Mouse (Mus musculus) limb, embryonic 11.5 days (tissue): ENCODE measurements around the gene Rft1. TPM values are rescaled to one million over a fixed set of nuclear protein-coding genes. Genes with fewer than 3 reads are reported as not detected.
A peak's percentile ranks its signal among the peaks of the same experiment; 100 is the strongest.

Experiments used
- ATAC-seq: fragments of 200-750 bp; cut with Nextera tagmentation; 2 replicates; pipeline ENCODE4 v1.8.0; 2017; ENCODE audit warnings: low read depth; ENCODE audit not compliant: insufficient number of reproducible peaks, low FRiP score, low TSS enrichment
- DNase-seq: peaks from one replicate; pipeline ENCODE4 v3.0.0-alpha.2; 2015; ENCODE audit warnings: low spot score
- H3K27ac ChIP-seq: fragments of 300-500 bp; sonication (generic); replicated peaks from 2 replicates; pipeline ENCODE4 v1.5.1; 2014; ENCODE audit warnings: low read depth, mild to moderate bottlenecking, low read length
- H3K27me3 ChIP-seq: fragments of 300-500 bp; sonication (generic); 2 replicates; pipeline ENCODE4 v1.6.1; 2014; ENCODE audit warnings: mild to moderate bottlenecking, low read length, mixed read lengths; ENCODE audit not compliant: control insufficient read depth, insufficient read depth
- H3K36me3 ChIP-seq: fragments of 300-500 bp; sonication (generic); 2 replicates; pipeline ENCODE4 v1.6.1; 2014; ENCODE audit warnings: mild to moderate bottlenecking, low read length, moderate library complexity, mixed read lengths; ENCODE audit not compliant: control insufficient read depth, insufficient read depth
- H3K4me1 ChIP-seq: fragments of 300-500 bp; sonication (generic); 2 replicates; pipeline ENCODE4 v1.6.1; 2014; ENCODE audit warnings: low read length, mixed read lengths; ENCODE audit not compliant: control insufficient read depth, insufficient read depth
- H3K4me2 ChIP-seq: fragments of 300-500 bp; sonication (generic); 2 replicates; pipeline ENCODE4 v1.6.1; 2014; ENCODE audit warnings: low read depth, mild to moderate bottlenecking, moderate library complexity; ENCODE audit not compliant: severe bottlenecking
- H3K4me3 ChIP-seq: fragments of 300-500 bp; sonication (generic); 2 replicates; pipeline ENCODE4 v1.5.1; 2014; ENCODE audit warnings: low read depth, low read length
- H3K9ac ChIP-seq: fragments of 300-500 bp; sonication (generic); 2 replicates; pipeline ENCODE4 v1.6.1; 2014; ENCODE audit warnings: mild to moderate bottlenecking, low read length
- H3K9me3 ChIP-seq: fragments of 300-500 bp; sonication (generic); 2 replicates; pipeline ENCODE4 v1.6.1; 2016; ENCODE audit warnings: low read length; ENCODE audit not compliant: control insufficient read depth
- WGBS: fragments of 180-500 bp; shearing (Covaris S2); extraction: QIAGEN DNeasy Blood & Tissue Kit; methylation state at CpG from one replicate; pipeline ENCODE4 v1.1.7; 2014; 5-methylcytosine and 5-hydroxymethylcytosine counted together
- polyA plus RNA-seq: library from polyadenylated mRNA; unstranded; fragments of >200 nt; fragmentation: Nextera tagmentation; extraction: Ambion mirVana; gene quantifications from 2 replicates; pipeline ENCODE4 v1.2.1, GENCODE M21; 2014

The Rft1 gene
- polyA plus RNA-seq = 17.5 and 19.0 TPM in 2 replicates

- Histone ChIP-seq H3K9me3 (no peaks in the 10 kb centered on the region), H3K27me3 (no peaks in the 10 kb centered on the region), H3K4me3 (peak within 1 kb of the TSS; percentile 97), H3K9ac (peak within 1 kb of the TSS; percentile 99), H3K4me1 (peaks cover 8% of the 10 kb centered on the region), H3K4me2 (peak within 1 kb of the TSS; percentile 77), H3K27ac (peak within 1 kb of the TSS; percentile 75), H3K36me3 (peaks cover 3% of the 10 kb centered on the region; the same call in 1 of the 2 replicates)
- DNase-seq (peak; percentile 100), ATAC-seq (peak; percentile 87)
- WGBS = 3% methylated on average over 38 of the region's 38 CpGs
Measured at GRCm38 (mm10) chr14:30653943-30654659, at the start of gene Rft1. TSS of gene Rft1 (plus strand) at chr14:30654360.

GRCm38 (mm10) chr14:30606817-30607216, 47.3 kb upstream of the Rft1 start:
- Histone ChIP-seq H3K27ac (no peak overlapping the region), H3K27me3 (no peaks in the 10 kb centered on the region), H3K4me3 (no peak overlapping the region), H3K4me2 (no peak overlapping the region), H3K9me3 (no peaks in the 10 kb centered on the region), H3K36me3 (0 out of 2 replicates have a peak, but pooled peaks cover 2% of the 10 kb centered on the region), H3K4me1 (0 out of 2 replicates have a peak, but pooled peaks cover 3% of the 10 kb centered on the region), H3K9ac (no peak overlapping the region)
- DNase-seq = no peak
- no peak for ATAC-seq
- WGBS = 93% methylated on average over 5 of the region's 5 CpGs

GRCm38 (mm10) chr14:30607696-30608095, 46.5 kb upstream of the Rft1 start:
- Histone ChIP-seq H3K27me3 (no peaks in the 10 kb centered on the region), H3K4me3 (no peak overlapping the region), H3K36me3 (0 out of 2 replicates have a peak, but pooled peaks cover 2% of the 10 kb centered on the region), H3K4me2 (no peak overlapping the region), H3K4me1 (peaks cover 3% of the 10 kb centered on the region; the same call in 1 of the 2 replicates), H3K27ac (no peak overlapping the region), H3K9ac (no peak overlapping the region), H3K9me3 (no peaks in the 10 kb centered on the region)
- WGBS = 77% methylated on average over 4 of the region's 4 CpGs
- ATAC-seq (no peak), DNase-seq (no peak)

DNA sequence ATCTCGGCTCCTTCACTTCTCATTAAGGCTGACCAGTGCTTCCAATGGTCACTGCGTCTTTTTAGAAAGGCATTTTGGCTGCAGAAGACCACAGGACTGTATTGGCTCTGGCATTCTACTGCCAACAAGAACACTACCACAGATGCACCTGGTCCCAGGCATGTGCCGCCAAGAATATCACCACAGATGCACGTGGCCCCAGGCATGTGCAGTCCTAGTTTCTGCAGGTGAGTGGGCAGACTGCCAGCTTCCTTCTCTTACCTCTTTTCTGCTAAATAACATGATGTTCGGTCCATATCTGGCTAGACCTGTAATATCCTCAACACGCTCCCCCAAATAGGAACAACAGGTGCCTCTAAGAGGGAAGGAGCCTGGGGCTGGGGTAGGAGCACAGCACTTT, 46.0 kb upstream of the Rft1 start:
- Histone ChIP-seq H3K27me3 (no peaks in the 10 kb centered on the region), H3K36me3 (0 out of 2 replicates have a peak, but pooled peaks cover 2% of the 10 kb centered on the region), H3K4me2 (no peak overlapping the region), H3K9me3 (no peaks in the 10 kb centered on the region), H3K27ac (no peak overlapping the region), H3K4me3 (no peak overlapping the region), H3K4me1 (peaks cover 3% of the 10 kb centered on the region; the same call in 1 of the 2 replicates), H3K9ac (no peak overlapping the region)
- 89% methylated on average over 6 of the region's 6 CpGs for WGBS
- ATAC-seq (no peak), DNase-seq (no peak)

- DNase-seq (no peak), ATAC-seq (no peak)
- H3K4me3 ChIP-seq = no peak overlapping the region
- no peaks in the 10 kb centered on the region for H3K27me3 ChIP-seq
- no peak overlapping the region for H3K9ac ChIP-seq
- H3K27ac ChIP-seq = no peak overlapping the region
- H3K36me3 ChIP-seq = 0 out of 2 replicates have a peak, but pooled peaks cover 2% of the 10 kb centered on the region
- H3K4me2 ChIP-seq = no peak overlapping the region
- peaks cover 3% of the 10 kb centered on the region; the same call in 1 of the 2 replicates for H3K4me1 ChIP-seq
- H3K9me3 ChIP-seq = no peaks in the 10 kb centered on the region
- WGBS = 88% methylated on average over 3 of the region's 3 CpGs
Measured at GRCm38 (mm10) chr14:30609499-30609898, 44.7 kb upstream of the Rft1 start.

GRCm38 (mm10) chr14:30610304-30610703, 43.9 kb upstream of the Rft1 start:
- Histone ChIP-seq H3K9ac (no peak overlapping the region), H3K9me3 (no peaks in the 10 kb centered on the region), H3K4me1 (peaks cover 3% of the 10 kb centered on the region; the same call in 1 of the 2 replicates), H3K27me3 (no peaks in the 10 kb centered on the region), H3K36me3 (0 out of 2 replicates have a peak, but pooled peaks cover 2% of the 10 kb centered on the region), H3K4me2 (no peak overlapping the region), H3K27ac (no peak overlapping the region), H3K4me3 (no peak overlapping the region)
- no peak for ATAC-seq
- WGBS = 80% methylated on average over 2 of the region's 2 CpGs
- no peak for DNase-seq

- H3K4me2 ChIP-seq = no peak overlapping the region
- 87% methylated on average over 3 of the region's 3 CpGs for WGBS
- H3K4me3 ChIP-seq = no peak overlapping the region
- no peak overlapping the region for H3K9ac ChIP-seq
- ATAC-seq (no peak), DNase-seq (no peak)
- H3K36me3 ChIP-seq = 0 out of 2 replicates have a peak, but pooled peaks cover 2% of the 10 kb centered on the region
- no peaks in the 10 kb centered on the region for H3K27me3 ChIP-seq
- H3K27ac ChIP-seq = no peak overlapping the region; the same call in 1 of the 2 replicates
- H3K9me3 ChIP-seq = no peaks in the 10 kb centered on the region
- peaks cover 3% of the 10 kb centered on the region; the same call in 1 of the 2 replicates for H3K4me1 ChIP-seq
Measured at GRCm38 (mm10) chr14:30610940-30611339, 43.2 kb upstream of the Rft1 start.

DNA sequence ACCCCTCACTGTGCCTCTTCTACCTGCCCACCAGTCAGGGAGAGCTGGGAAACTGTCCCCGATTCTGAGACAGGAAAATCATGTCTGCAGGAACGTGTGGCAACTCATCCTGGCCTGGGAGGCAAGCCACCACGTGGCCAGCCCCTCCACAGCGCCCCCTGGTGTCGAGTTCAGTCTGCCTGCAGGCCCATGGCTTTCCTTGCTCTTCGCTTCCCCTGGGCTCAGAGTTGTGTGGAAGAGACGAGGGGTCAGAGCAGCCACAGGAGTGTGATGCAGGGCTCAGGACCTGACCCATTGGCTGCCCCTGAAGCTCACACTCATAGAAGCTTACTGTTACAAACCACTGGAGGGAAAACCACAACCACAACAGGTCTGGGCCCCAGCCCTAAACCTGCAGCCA, 41.6 kb upstream of the Rft1 start:
- Histone ChIP-seq H3K4me1 (peaks cover 3% of the 10 kb centered on the region; the same call in 1 of the 2 replicates), H3K4me3 (no peak overlapping the region)

More for the DNA sequence above, 41.6 kb upstream of the Rft1 start:
- Histone ChIP-seq H3K9ac (no peak overlapping the region), H3K27me3 (no peaks in the 10 kb centered on the region), H3K36me3 (0 out of 2 replicates have a peak, but pooled peaks cover 2% of the 10 kb centered on the region), H3K27ac (no peak overlapping the region), H3K9me3 (no peaks in the 10 kb centered on the region), H3K4me2 (no peak overlapping the region)
- ATAC-seq = no peak
- 22% methylated on average over 7 of the region's 7 CpGs for WGBS
- DNase-seq = peak; percentile 84
